Mouse (Mus musculus) kidney, adult 2 months (tissue): Measurements from ENCODE around the gene Cfap61. TPM values are rescaled to one million over a fixed set of nuclear protein-coding genes. Genes with fewer than 3 reads are reported as not detected.

ENCODE experiments used
- DNase-seq: peaks from one replicate; pipeline ENCODE4 v3.0.0; 2021
- H3K27ac ChIP-seq: fragments of 200-500 bp; 2 replicates; pipeline ENCODE4 v1.5.1; 2012; ENCODE audit warnings: low read depth, low read length, control low read depth, inconsistent platforms; ENCODE audit not compliant: insufficient read depth
- H3K27me3 ChIP-seq: fragments of 200-500 bp; replicated peaks from 2 replicates; pipeline ENCODE4 v1.6.1; 2012; ENCODE audit warnings: mild to moderate bottlenecking, moderate library complexity, low read length, inconsistent platforms; ENCODE audit not compliant: control insufficient read depth, insufficient read depth
- H3K36me3 ChIP-seq: fragments of 200-500 bp; 2 replicates; pipeline ENCODE4 v1.6.1; 2012; ENCODE audit warnings: mild to moderate bottlenecking, moderate library complexity, low read length, inconsistent platforms; ENCODE audit not compliant: control insufficient read depth, insufficient read depth
- H3K4me1 ChIP-seq: fragments of 200-500 bp; 2 replicates; pipeline ENCODE4 v1.6.1; 2011; ENCODE audit warnings: low read length; ENCODE audit not compliant: control insufficient read depth, insufficient read depth
- H3K4me3 ChIP-seq: fragments of 200-500 bp; 2 replicates; pipeline ENCODE4 v1.5.1; 2011; ENCODE audit warnings: mild to moderate bottlenecking, low read depth, low read length, control low read depth; ENCODE audit not compliant: insufficient read depth
- CTCF ChIP-seq: fragments of 200-500 bp; conservative IDR thresholded peaks from 2 replicates; pipeline ENCODE4 v1.5.1; 2011; ENCODE audit warnings: low read depth, mild to moderate bottlenecking, control low read depth, low read length, moderate library complexity, mixed read lengths; ENCODE audit not compliant: insufficient read depth, insufficient read length
- POLR2A ChIP-seq: fragments of 200-500 bp; IDR thresholded peaks from one replicate; pipeline ENCODE4 v1.6.1; 2011; ENCODE audit warnings: low read depth, low read length, control low read depth
- WGBS: fragments of 180-500 bp; shearing (Covaris S2); methylation state at CpG from one replicate; pipeline ENCODE4 v1.1.7; 2018; 5-methylcytosine and 5-hydroxymethylcytosine counted together
- polyA plus RNA-seq: library from polyadenylated mRNA; depleted of rRNA; stranded (reverse); fragments of >200 nt; gene quantifications from 2 replicates; pipeline ENCODE4 v1.2.3, GENCODE M21; 2012

Gene Cfap61
- polyA plus RNA-seq, 1 experiment: 0.38 TPM

GRCm38 (mm10) chr2:146051334-146051733, 116.8 kb downstream of the Cfap61 start:
- WGBS: 87% methylated on average over 4 of the region's 4 CpGs
- H3K27ac ChIP-seq: no peak overlapping the region
- H3K36me3 ChIP-seq: no peaks in the 10 kb centered on the region
- TF ChIP-seq CTCF (no peak), POLR2A (no peak)
- no peaks in the 10 kb centered on the region for H3K4me1 ChIP-seq
- DNase-seq: no peak
- no peak overlapping the region for H3K4me3 ChIP-seq
- no peaks in the 10 kb centered on the region for H3K27me3 ChIP-seq

GRCm38 (mm10) chr2:146057123-146057522, 122.5 kb downstream of the Cfap61 start:
- Histone ChIP-seq H3K4me1 (no peaks in the 10 kb centered on the region), H3K36me3 (no peaks in the 10 kb centered on the region), H3K27ac (no peak overlapping the region), H3K4me3 (no peak overlapping the region), H3K27me3 (no peaks in the 10 kb centered on the region)
- 29% methylated on average over 4 of the region's 4 CpGs for WGBS
- TF ChIP-seq POLR2A (no peak), CTCF (no peak)
- no peak for DNase-seq

GRCm38 (mm10) chr2:146058791-146059190, 124.2 kb downstream of the Cfap61 start:
- no peak for DNase-seq
- Histone ChIP-seq H3K27ac (no peak overlapping the region), H3K4me3 (no peak overlapping the region), H3K36me3 (no peaks in the 10 kb centered on the region), H3K4me1 (no peaks in the 10 kb centered on the region), H3K27me3 (no peaks in the 10 kb centered on the region)
- WGBS: 67% methylated on average over 3 of the region's 3 CpGs
- no peak for TF ChIP-seq POLR2A
- no peak for TF ChIP-seq CTCF

GRCm38 (mm10) chr2:146061421-146062300, 127.1 kb downstream of the Cfap61 start:
- WGBS: 58% methylated on average over 16 of the region's 16 CpGs
- no peaks in the 10 kb centered on the region for H3K27me3 ChIP-seq
- TF ChIP-seq CTCF: no peak
- no peak for TF ChIP-seq POLR2A
- no peaks in the 10 kb centered on the region for H3K4me1 ChIP-seq
- H3K27ac ChIP-seq: no peak overlapping the region
- DNase-seq: no peak
- H3K4me3 ChIP-seq: no peak overlapping the region
- H3K36me3 ChIP-seq: no peaks in the 10 kb centered on the region

- Histone ChIP-seq H3K36me3 (no peaks in the 10 kb centered on the region), H3K27ac (no peak overlapping the region), H3K4me1 (no peaks in the 10 kb centered on the region), H3K4me3 (no peak overlapping the region), H3K27me3 (no peaks in the 10 kb centered on the region)
- WGBS: 41% methylated on average over 13 of the region's 13 CpGs
- DNase-seq: no peak
- TF ChIP-seq POLR2A (no peak), CTCF (no peak)
Observed at GRCm38 (mm10) chr2:146062330-146063092, 127.9 kb downstream of the Cfap61 start.

GRCm38 (mm10) chr2:146063093-146064074, 128.8 kb downstream of the Cfap61 start:
- Histone ChIP-seq H3K27ac (no peak overlapping the region), H3K27me3 (no peaks in the 10 kb centered on the region), H3K36me3 (no peaks in the 10 kb centered on the region), H3K4me1 (no peaks in the 10 kb centered on the region), H3K4me3 (no peak overlapping the region)
- TF ChIP-seq POLR2A: no peak
- no peak for TF ChIP-seq CTCF
- DNase-seq: no peak
- WGBS: 75% methylated on average over 11 of the region's 11 CpGs

GRCm38 (mm10) chr2:146067364-146067763, 132.8 kb downstream of the Cfap61 start:
- 31% methylated on average over 4 of the region's 4 CpGs for WGBS
- Histone ChIP-seq H3K4me3 (no peak overlapping the region), H3K27ac (no peak overlapping the region), H3K4me1 (no peaks in the 10 kb centered on the region), H3K27me3 (no peaks in the 10 kb centered on the region; the same call in 1 of the 2 replicates), H3K36me3 (no peaks in the 10 kb centered on the region)
- no peak for TF ChIP-seq POLR2A
- no peak for TF ChIP-seq CTCF
- DNase-seq: no peak
